In the genomic region with DNA sequence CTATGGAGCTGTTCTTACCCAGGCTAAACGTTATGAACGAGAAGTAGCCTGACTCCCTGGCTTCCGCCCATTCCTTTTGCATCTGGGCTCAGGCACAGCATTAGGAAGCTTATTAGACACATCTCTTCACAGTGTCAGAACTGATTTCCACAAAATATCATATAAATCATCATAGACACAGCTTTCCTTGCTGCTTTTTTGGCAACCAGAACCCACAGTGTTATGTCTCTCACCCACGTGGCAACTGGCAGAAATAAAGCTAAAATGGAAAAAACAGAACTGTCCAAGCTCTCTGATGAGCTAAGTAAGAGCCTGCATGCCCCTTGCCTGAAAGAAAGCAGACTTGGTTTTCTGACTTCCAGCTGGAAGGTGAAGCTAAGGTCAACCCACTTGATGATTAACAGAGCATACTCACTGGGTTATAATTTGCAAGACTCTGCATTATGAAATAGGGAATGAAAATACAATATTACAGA, we compare ENCODE assay signal across 8 mouse cellular contexts.
A peak's percentile ranks its signal among the peaks of the same experiment; 100 is the strongest.
DNase-seq lines count a peak whose midpoint lies in the region; ATAC-seq lines count a peak whose summit lies in the region.

No protein-coding gene starts in this region.

- no peaks in the 10 kb centered on the region for H3K27me3 ChIP-seq in midbrain, embryonic 16.5 days (ENCODE audit: control insufficient read depth, insufficient read depth, low read depth, low read length)

- 83% methylated on average over 4 of the region's 4 CpGs for WGBS in midbrain, embryonic 16.5 days

- no peak overlapping the region for H3K4me3 ChIP-seq in midbrain, embryonic 16.5 days (ENCODE audit: low read depth, low read length)

- no peak overlapping the region for H3K27ac ChIP-seq in midbrain, embryonic 16.5 days (ENCODE audit: low read length)

- no peak for ATAC-seq in midbrain, embryonic 16.5 days

- H3K9me3 ChIP-seq in midbrain, embryonic 16.5 days (replicated peaks; ENCODE audit: control insufficient read depth, low read length, poor library complexity, severe bottlenecking) = no peaks in the 10 kb centered on the region

- DNase-seq in adrenal gland, adult 2 months = peak; percentile 3
- no peak for DNase-seq in adrenal gland, postnatal 10 days
- peak; percentile 1 for DNase-seq in right cerebral cortex, postnatal 36 days (ENCODE audit: low spot score in 2 of 2)
- no peak for DNase-seq in right cerebral cortex, postnatal 14 days
- DNase-seq in layer of hippocampus, adult 8-10 months (ENCODE audit: low spot score in 2 of 2) = peak; percentile 11 to 12
- DNase-seq in thymus, adult 18-20 months = no peak
- no peak for DNase-seq in left cerebral cortex, adult 11 months (ENCODE audit: low spot score)

- no peak overlapping the region for H3K9ac ChIP-seq in midbrain, embryonic 16.5 days (ENCODE audit: low read depth, low read length)

- H3K36me3 ChIP-seq in midbrain, embryonic 16.5 days (ENCODE audit: control insufficient read depth, insufficient read depth, low read length) = no peaks in the 10 kb centered on the region

- H3K4me2 ChIP-seq in midbrain, embryonic 16.5 days (ENCODE audit: low read length) = no peak overlapping the region

- no peaks in the 10 kb centered on the region for H3K4me1 ChIP-seq in midbrain, embryonic 16.5 days (ENCODE audit: control insufficient read depth, insufficient read depth, low read length)

Comparison
In these comparisons a context has a peak if more than half of its experiments do, and no peak if none do; other contexts are left out.
1. DNase-seq: peak in adrenal gland, adult 2 months (single experiment), right cerebral cortex, postnatal 36 days (2 of 2) and layer of hippocampus, adult 8-10 months (2 of 2); none in adrenal gland, postnatal 10 days (single experiment), right cerebral cortex, postnatal 14 days (single experiment), thymus, adult 18-20 months (0 of 2) and left cerebral cortex, adult 11 months (single experiment).